Mouse (Mus musculus) brown adipose tissue, adult 24 weeks (tissue): ENCODE data around the gene Sspo. TPM values are rescaled to one million over a fixed set of nuclear protein-coding genes. Genes with fewer than 3 reads are reported as not detected.
"Not testable (repeated sequence)": the region's sequence is repeated elsewhere in the genome, so short reads cannot be mapped to it uniquely, and the experiment has no call there.

Experiments
- H3K27ac ChIP-seq: fragments of 200-500 bp; replicated peaks from 2 replicates; pipeline ENCODE4 v1.5.1; 2012; ENCODE audit warnings: low read depth, mild to moderate bottlenecking, low read length
- H3K4me1 ChIP-seq: fragments of 200-500 bp; 2 replicates; pipeline ENCODE4 v1.6.1; 2012; ENCODE audit warnings: low read length, mixed read lengths; ENCODE audit not compliant: control insufficient read depth, insufficient read depth, insufficient read length
- H3K4me3 ChIP-seq: fragments of 200-500 bp; 2 replicates; pipeline ENCODE4 v1.5.1; 2012; ENCODE audit warnings: low read depth, mild to moderate bottlenecking, low read length, moderate library complexity; ENCODE audit not compliant: insufficient read depth
- polyA plus RNA-seq: library from polyadenylated mRNA; stranded (reverse); fragments of >200 nt; gene quantifications from 2 replicates; pipeline ENCODE4 v1.2.4, GENCODE M21; 2012; ENCODE audit not compliant: missing spikeins, insufficient read depth, insufficient read length

Sspo gene
- polyA plus RNA-seq, 1 experiment: not detected

DNA sequence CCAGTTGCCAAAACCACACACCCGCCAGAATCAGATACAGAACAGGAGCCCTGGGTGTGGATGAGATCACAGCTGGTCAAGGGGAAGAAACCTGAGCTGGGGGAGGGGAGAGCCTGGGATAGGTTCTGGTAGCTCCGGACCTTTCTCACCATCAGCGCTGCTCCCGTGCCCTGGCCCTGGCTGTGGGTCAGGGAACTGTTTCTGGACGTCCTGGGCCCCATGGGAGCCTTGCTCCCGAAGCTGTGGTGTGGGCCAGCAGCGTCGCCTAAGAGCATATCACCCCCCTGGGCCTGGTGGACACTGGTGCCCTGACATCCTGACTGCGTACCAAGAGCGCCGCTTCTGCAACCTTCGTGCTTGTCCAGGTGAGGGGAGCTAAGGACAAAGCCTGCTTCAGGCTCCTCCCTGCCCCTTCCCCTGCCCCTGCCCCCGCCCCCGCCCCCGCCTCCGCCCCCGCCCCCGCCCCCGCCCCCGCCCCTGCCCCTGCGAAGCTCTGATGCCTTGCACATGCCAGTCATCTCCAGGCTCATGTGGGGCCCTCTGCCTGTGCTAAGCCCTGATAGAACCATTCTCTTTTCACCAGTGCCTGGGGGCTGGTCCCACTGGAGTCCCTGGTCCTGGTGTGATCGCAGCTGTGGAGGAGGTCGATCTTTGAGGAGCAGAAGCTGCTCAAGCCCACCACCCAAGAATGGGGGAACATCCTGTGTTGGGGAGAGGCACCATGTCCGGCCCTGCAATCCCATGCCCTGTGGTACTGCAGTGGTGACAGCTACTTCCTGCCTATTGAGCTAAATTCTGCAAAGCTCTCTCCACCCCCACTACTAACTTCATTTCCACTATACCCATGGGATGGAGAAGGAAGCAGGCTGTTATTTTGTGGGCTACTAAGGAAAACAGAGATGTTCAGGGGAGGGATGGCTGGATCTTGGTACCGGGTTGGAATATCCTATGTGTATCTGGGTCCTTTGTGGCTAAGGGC lies 40.0 kb downstream of the Sspo start:
- H3K4me3 ChIP-seq: peak overlapping the region; percentile 25; the same call in 1 of the 2 replicates
- H3K27ac ChIP-seq: peak overlapping the region; percentile 63
- H3K4me1 ChIP-seq: no peaks in the 10 kb centered on the region; the same call in 1 of the 2 replicates

DNA sequence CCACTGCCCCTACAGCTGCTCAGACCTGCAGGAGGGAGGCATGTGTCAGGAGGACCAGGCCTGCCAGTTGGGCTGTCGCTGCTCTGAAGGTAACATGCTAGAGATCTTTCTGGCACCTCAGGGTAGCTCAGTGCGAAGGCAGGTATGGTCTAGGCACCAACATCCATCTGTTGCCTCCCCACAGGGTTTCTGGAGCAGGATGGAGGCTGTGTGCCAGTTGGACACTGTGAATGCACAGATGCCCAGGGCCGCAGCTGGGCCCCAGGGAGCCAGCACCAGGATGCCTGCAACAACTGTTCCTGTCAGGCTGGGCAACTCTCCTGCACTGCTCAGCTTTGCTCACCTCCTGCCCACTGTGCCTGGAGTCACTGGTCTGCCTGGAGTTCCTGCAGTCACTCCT lies 41.7 kb downstream of the Sspo start:
- Histone ChIP-seq H3K4me3 (no peak overlapping the region), H3K27ac (no peak overlapping the region), H3K4me1 (no peaks in the 10 kb centered on the region; the same call in 1 of the 2 replicates)

DNA sequence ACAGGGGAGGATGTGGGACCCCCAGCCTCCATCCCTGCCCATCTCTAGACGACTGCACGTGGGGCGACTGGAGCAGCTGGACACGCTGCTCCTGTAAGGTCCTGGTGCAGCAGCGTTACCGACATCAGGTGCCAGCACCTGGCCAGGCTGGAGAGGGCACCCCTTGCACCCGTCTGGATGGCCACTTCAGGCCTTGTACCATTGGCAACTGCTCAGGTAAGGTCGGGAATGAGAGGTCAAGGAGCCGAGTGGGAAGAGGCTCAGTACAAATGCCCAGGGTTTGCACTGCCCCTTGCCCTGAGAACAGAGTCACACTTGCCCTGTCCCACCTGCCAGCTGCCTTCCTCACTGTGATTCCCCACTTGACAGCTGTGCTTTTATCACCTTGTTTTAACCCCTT lies 43.3 kb downstream of the Sspo start:
- H3K4me3 ChIP-seq: no peak overlapping the region
- H3K27ac ChIP-seq: no peak overlapping the region
- no peaks in the 10 kb centered on the region; the same call in 1 of the 2 replicates for H3K4me1 ChIP-seq

DNA sequence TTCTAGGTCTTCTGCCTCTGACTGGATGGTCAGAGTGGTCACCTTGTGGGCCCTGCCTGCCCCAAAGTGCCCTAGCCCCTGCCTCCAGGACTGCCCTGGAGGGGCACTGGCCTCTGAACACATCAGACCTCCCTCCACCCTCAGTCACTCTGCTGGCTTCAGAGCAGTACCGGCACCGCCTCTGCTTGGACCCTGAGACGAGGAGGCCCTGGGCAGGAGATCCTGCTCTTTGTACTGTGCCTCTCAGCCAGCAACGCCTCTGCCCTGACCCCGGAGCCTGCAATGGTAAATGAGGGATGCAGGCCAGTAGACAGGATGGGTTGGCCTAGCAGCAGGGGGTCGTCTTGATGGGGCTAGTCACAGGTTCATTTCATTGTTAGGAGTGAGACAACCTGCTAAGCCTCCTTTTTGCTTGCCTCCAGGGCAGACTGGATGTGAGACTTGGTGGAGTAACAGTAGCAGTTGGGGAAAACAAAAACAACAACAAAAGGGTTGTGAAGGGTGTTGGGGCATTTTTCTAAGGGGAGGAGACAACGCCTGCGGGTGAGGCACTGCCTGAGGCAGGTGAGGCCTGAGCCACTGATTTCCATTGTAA lies 45.2 kb downstream of the Sspo start:
- no peak overlapping the region for H3K27ac ChIP-seq
- no peak overlapping the region for H3K4me3 ChIP-seq
- H3K4me1 ChIP-seq: no peaks in the 10 kb centered on the region; the same call in 1 of the 2 replicates

DNA sequence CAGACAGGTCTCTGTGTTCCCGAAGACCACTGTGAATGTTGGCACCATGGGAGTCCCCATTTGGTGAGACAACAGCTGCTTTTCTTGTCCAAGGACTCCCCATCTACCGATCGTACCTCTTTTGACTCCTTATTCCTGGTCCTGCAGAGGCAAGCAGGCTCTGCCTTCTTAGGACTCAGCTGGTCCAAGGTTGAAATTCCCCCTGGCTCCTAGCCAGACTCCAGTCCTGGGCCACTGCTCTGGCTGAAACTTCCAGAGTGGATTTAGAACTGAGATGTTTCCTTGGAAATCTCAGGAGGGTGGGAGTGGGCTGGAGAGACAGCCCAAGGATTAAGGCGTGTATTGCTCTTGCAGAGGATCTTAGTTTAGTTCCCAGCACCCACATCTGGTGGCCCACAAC lies 49.5 kb downstream of the Sspo start:
- H3K4me3 ChIP-seq: no peak overlapping the region
- no peaks in the 10 kb centered on the region for H3K4me1 ChIP-seq
- no peak overlapping the region for H3K27ac ChIP-seq

DNA sequence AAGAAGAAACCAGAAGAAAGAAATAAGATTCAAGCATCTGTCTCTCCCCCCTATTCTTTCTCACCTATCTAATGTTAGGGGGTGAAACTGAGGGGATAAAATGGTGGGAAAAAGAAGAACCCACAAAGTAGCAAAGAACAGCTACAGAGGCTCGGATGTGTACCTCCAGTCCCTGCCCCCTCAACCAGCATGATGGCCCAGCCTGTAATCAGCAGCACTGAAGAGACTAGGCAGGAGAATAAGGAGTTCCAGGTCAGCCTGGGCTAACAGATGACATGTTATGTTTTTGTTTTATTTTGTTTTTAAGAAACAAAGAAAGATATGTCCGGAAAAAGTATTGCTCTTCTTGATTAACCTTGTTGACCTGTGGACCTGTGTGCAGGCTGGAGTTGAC lies 55.8 kb downstream of the Sspo start:
- no peaks in the 10 kb centered on the region for H3K4me1 ChIP-seq
- H3K4me3 ChIP-seq: no peak overlapping the region
- H3K27ac ChIP-seq: no peak overlapping the region

- Histone ChIP-seq H3K27ac (no peak overlapping the region), H3K4me3 (peak overlapping the region; percentile 88), H3K4me1 (no peaks in the 10 kb centered on the region)
Measured at GRCm38 (mm10) chr6:48504241-48504854, 56.3 kb downstream of the Sspo start.

GRCm38 (mm10) chr6:48508087-48508486 lies 60.1 kb downstream of the Sspo start:
- Histone ChIP-seq H3K4me3 (no peak overlapping the region), H3K4me1 (no peaks in the 10 kb centered on the region), H3K27ac (no peak overlapping the region)

DNA sequence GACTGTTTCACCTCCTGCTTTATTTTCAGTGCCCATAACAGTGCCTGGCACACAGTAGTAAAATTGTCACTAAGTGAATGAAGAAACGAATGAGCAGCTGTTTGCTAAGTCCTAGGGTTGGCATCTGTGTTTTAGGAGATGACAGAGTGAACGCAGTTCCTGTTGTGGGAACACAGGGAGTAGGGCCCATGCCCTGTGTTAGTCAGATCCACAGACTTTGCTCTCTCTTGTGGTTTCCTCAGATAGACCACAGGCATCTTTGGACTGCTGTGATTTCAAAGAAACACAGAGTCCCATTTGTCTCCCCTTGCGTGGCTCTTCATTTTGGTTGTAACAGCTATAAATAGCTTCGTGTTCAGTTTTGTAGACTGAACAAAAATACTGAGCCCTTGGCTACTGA lies 62.4 kb downstream of the Sspo start:
- no peak overlapping the region for H3K4me3 ChIP-seq
- H3K27ac ChIP-seq: no peak overlapping the region
- no peaks in the 10 kb centered on the region for H3K4me1 ChIP-seq

DNA sequence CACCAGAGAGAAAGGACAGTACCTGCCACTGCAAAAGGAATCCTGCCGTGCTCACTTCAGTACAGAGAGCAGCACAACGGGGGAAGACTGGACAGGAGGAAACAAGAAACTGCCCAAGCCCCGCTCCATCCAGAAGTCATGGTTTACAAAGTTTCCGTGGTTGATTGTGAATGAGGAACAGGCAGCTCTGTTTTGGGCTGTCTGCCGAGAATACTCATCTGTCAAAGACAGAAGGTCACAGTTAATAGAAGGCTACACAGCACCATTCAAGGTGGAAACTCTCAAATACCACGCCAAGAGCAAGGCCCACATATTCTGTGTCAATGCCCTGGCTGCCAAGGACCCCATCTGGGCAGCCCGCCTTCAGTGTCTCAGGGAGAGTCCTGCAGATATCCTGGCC lies 63.8 kb downstream of the Sspo start:
- Histone ChIP-seq H3K4me1 (no peaks in the 10 kb centered on the region), H3K27ac (no peak overlapping the region), H3K4me3 (no peak overlapping the region)

DNA sequence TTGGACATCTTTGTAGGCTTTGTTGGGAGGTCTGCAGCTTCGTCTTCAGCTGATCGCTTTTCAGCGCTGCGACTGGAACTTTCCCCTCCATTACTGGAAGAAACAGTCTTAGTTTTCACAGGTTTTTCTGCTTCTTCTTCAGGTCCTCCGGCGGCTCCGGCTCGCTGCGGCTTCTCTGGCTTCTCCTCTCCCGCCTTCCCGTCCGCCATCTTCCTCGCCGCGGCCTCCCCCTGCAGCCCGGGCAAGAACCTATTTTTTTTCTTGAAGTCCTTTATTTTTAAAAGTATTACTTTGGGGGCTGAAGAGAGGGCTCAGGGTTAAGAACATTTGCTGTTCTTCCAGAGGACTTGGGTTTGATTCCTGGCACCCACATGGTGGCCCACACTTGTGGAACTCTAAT lies 76.9 kb downstream of the Sspo start:
- not testable (repeated sequence) for H3K4me1 ChIP-seq, H3K4me3 ChIP-seq, H3K27ac ChIP-seq

GRCm38 (mm10) chr6:48527901-48528300 lies 79.9 kb downstream of the Sspo start:
- Histone ChIP-seq H3K4me3 (no peak overlapping the region), H3K27ac (no peak overlapping the region), H3K4me1 (peaks cover 5% of the 10 kb centered on the region)

DNA sequence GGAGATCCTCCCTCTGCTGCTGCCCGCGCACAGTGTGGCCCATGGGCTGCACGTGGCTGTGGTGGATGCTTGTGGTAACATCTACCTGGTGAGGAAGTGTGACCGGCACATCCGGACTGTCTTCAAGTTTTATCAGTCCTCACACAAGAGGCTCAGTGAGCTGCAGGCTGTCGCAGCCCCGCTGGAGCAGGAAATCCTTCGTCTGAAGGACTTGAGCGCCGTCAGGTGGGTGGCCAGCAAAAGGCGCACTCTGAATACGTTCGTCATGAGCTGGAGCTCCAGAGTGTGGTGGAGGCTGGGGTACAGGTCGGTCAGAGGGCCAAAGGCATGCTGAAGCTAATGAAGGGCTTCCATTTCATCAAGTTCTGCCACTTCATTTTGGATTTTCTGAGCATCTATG lies 81.2 kb downstream of the Sspo start:
- H3K4me1 ChIP-seq: peaks cover 8% of the 10 kb centered on the region
- H3K4me3 ChIP-seq: no peak overlapping the region
- no peak overlapping the region for H3K27ac ChIP-seq

- Histone ChIP-seq H3K27ac (no peak overlapping the region), H3K4me1 (peaks cover 8% of the 10 kb centered on the region)
Measured at GRCm38 (mm10) chr6:48529871-48530440, 81.9 kb downstream of the Sspo start.

GRCm38 (mm10) chr6:48530862-48531261 lies 82.8 kb downstream of the Sspo start:
- Histone ChIP-seq H3K4me3 (no peak overlapping the region), H3K4me1 (peaks cover 8% of the 10 kb centered on the region), H3K27ac (no peak overlapping the region)

More at GRCm38 (mm10) chr6:48529871-48530440, 81.9 kb downstream of the Sspo start:
- H3K4me3 ChIP-seq: no peak overlapping the region
